Mouse (Mus musculus): ENCODE measurements around the gene Bcl2l13. TPM values are rescaled to one million over a fixed set of nuclear protein-coding genes. Genes with fewer than 3 reads are reported as not detected.
A peak's percentile ranks its signal among the peaks of the same experiment; 100 is the strongest.

Bcl2l13 gene
- total and polyA plus RNA-seq, 3 experiments, result 24.6 to 46.6 (median 25.5) TPM

- Histone ChIP-seq H3K4me2 (ENCODE audit: insufficient read depth, low read depth, poor library complexity, severe bottlenecking) (0 out of 2 replicates have a peak overlapping the region, but pooled peaks have one; percentile 27), H3K27me3 (replicated peaks) (no peaks in the 10 kb centered on the region), H3K9me3 (replicated peaks; ENCODE audit: low read length) (no peaks in the 10 kb centered on the region), H3K4me3 (replicated peaks in 1 of 3; ENCODE audit: low read depth in 2 of 3, low read length in 2 of 3, poor library complexity in 1 of 3) (no peak overlapping the region), H3K36me3 (replicated peaks in 1 of 2; ENCODE audit: control insufficient read depth in 1 of 2, insufficient read depth in 1 of 2, low read length in 1 of 2) (peaks cover 20 to 49% of the 10 kb centered on the region in 2 experiments), H3K27ac (ENCODE audit: insufficient read depth, low read depth) (peak overlapping the region; percentile 100), H3K9ac (ENCODE audit: insufficient read depth, low read depth) (0 out of 2 replicates have a peak overlapping the region, but pooled peaks have one; percentile 3), H3K79me2 (replicated peaks; ENCODE audit: control insufficient read depth, extremely low read depth, insufficient read depth, poor library complexity, severe bottlenecking) (peaks cover 69% of the 10 kb centered on the region), H3K4me1 (ENCODE audit: control insufficient read depth in 1 of 2, insufficient read depth in 2 of 2) (peaks cover 29 to 60% of the 10 kb centered on the region in 2 experiments)
- no peak for DNase-seq (ENCODE audit: extremely low read depth)
- no peak for TF ChIP-seq IRF4 (IDR thresholded peaks at IDR 0.05; ENCODE audit: low read depth, low read length)
- TF ChIP-seq ZNF384 (IDR thresholded peaks at IDR 0.05; ENCODE audit: low read depth, low read length), result peak; percentile 87
- in situ Hi-C loops (cut with MboI; ENCODE audit: low pct_ligation_motif_present, low pct_unique_long_range_greater_than_20kb, low sequenced_read_pairs), result no loop called here
- dilution Hi-C loops (cut with MboI; ENCODE audit: extremely low pct_ligation_motif_present, extremely low pct_unique_long_range_greater_than_20kb, low sequenced_read_pairs), result no loop called here
These were observed 75.4 kb downstream of the Bcl2l13 start for GRCm38 (mm10) chr6:120911213-120912007.

- in situ Hi-C loops (cut with MboI; ENCODE audit: low pct_ligation_motif_present, low pct_unique_long_range_greater_than_20kb, low sequenced_read_pairs) (no loop called here), dilution Hi-C loops (cut with MboI; ENCODE audit: extremely low pct_ligation_motif_present, extremely low pct_unique_long_range_greater_than_20kb, low sequenced_read_pairs) (no loop called here)
- Histone ChIP-seq H3K36me3 (replicated peaks in 1 of 2; ENCODE audit: control insufficient read depth in 1 of 2, insufficient read depth in 1 of 2, low read length in 1 of 2) (peaks cover 17 to 36% of the 10 kb centered on the region in 2 experiments), H3K27ac (ENCODE audit: insufficient read depth, low read depth) (peak overlapping the region; percentile 100), H3K27me3 (replicated peaks) (no peaks in the 10 kb centered on the region), H3K4me2 (ENCODE audit: insufficient read depth, low read depth, poor library complexity, severe bottlenecking) (peak overlapping the region; percentile 99), H3K9ac (ENCODE audit: insufficient read depth, low read depth) (peak overlapping the region; percentile 73), H3K4me1 (ENCODE audit: control insufficient read depth in 1 of 2, insufficient read depth in 2 of 2) (peaks cover 23 to 45% of the 10 kb centered on the region in 2 experiments), H3K79me2 (replicated peaks; ENCODE audit: control insufficient read depth, extremely low read depth, insufficient read depth, poor library complexity, severe bottlenecking) (peaks cover 55% of the 10 kb centered on the region), H3K9me3 (replicated peaks; ENCODE audit: low read length) (no peaks in the 10 kb centered on the region), H3K4me3 (replicated peaks in 1 of 3; ENCODE audit: low read depth in 2 of 3, low read length in 2 of 3, poor library complexity in 1 of 3) (peak overlapping the region in 2 of 3 experiments; percentile 21 to 43)
- no peak for DNase-seq (ENCODE audit: extremely low read depth)
- TF ChIP-seq POLR2A (IDR thresholded peaks at IDR 0.05; ENCODE audit: low read depth, low read length) (peak; percentile 14; the same call in 1 of the 2 replicates), POLR2AphosphoS2 (IDR thresholded peaks at IDR 0.05; ENCODE audit: low read depth, low read length) (no peak), JUN (IDR thresholded peaks at IDR 0.05; ENCODE audit: insufficient read depth, low read depth, low read length) (no peak), RAD21 (IDR thresholded peaks at IDR 0.05; ENCODE audit: low read depth, low read length) (no peak), ZMIZ1 (IDR thresholded peaks at IDR 0.05; ENCODE audit: low read depth, low read length) (no peak), PAX5 (IDR thresholded peaks at IDR 0.05; ENCODE audit: low read length) (no peak), ZKSCAN1 (IDR thresholded peaks at IDR 0.05; ENCODE audit: borderline replicate concordance, low read depth, low read length) (peak; percentile 40; the same call in 1 of the 2 replicates), USF1 (IDR thresholded peaks at IDR 0.05; ENCODE audit: low read depth, low read length) (no peak), GABPA (IDR thresholded peaks at IDR 0.05; ENCODE audit: insufficient replicate concordance, low read depth, low read length) (no peak), MAZ (IDR thresholded peaks at IDR 0.05; ENCODE audit: low read depth, low read length) (no peak)
These were observed 76.9 kb downstream of the Bcl2l13 start for GRCm38 (mm10) chr6:120912931-120913330.
